Mouse (Mus musculus): ENCODE data around the gene Tmem240. TPM values are rescaled to one million over a fixed set of nuclear protein-coding genes. Genes with fewer than 3 reads are reported as not detected.
"Not testable (repeated sequence)": the region's sequence is repeated elsewhere in the genome, so short reads cannot be mapped to it uniquely, and the experiment has no call there.

The Tmem240 gene
- total RNA-seq, 2 experiments from 2014 or later, result 0.47 to 0.69 TPM

- intact Hi-C loops (cut with DNase I), result no loop called here
- DNase-seq, result no peak
These were observed 1.3 kb upstream of the Tmem240 start for GRCm38 (mm10) chr4:155733267-155733666.

GRCm38 (mm10) chr4:155734951-155735702 lies 527 bp downstream of the Tmem240 start:
- DNase-seq, result peak; percentile 52 to 63
- intact Hi-C loops (cut with DNase I), result no loop called here

GRCm38 (mm10) chr4:155735788-155736187 lies 1.2 kb downstream of the Tmem240 start:
- intact Hi-C loops (cut with DNase I), result no loop called here
- no peak for DNase-seq

GRCm38 (mm10) chr4:155736421-155736820 lies 1.8 kb downstream of the Tmem240 start:
- intact Hi-C loops (cut with DNase I), result no loop called here
- DNase-seq, result no peak

- DNase-seq, result no peak
- intact Hi-C loops (cut with DNase I), result no loop called here
These were observed 3.7 kb downstream of the Tmem240 start for GRCm38 (mm10) chr4:155738262-155738661.

- intact Hi-C loops (cut with DNase I), result no loop called here
- DNase-seq, result no peak
These were observed 4.6 kb downstream of the Tmem240 start for GRCm38 (mm10) chr4:155739152-155739551.

- intact Hi-C loops (cut with DNase I), result no loop called here
- DNase-seq, result peak; percentile 61 to 66
These were observed 5.4 kb downstream of the Tmem240 start for GRCm38 (mm10) chr4:155739741-155740636.

GRCm38 (mm10) chr4:155740681-155741080 lies 6.1 kb downstream of the Tmem240 start:
- intact Hi-C loops (cut with DNase I); DNase-seq: not testable (repeated sequence)

- DNase-seq, result no peak
- intact Hi-C loops (cut with DNase I), result loop anchor here (2.0 kb wide), 1 partner anchor 20 kb away; no protein-coding TSS in a partner anchor
These were observed 8.1 kb downstream of the Tmem240 start for GRCm38 (mm10) chr4:155742684-155743083.

- DNase-seq, result no peak
These were observed 9.9 kb downstream of the Tmem240 start for GRCm38 (mm10) chr4:155744474-155744873.

GRCm38 (mm10) chr4:155745136-155745535 lies 10.5 kb downstream of the Tmem240 start:
- intact Hi-C loops (cut with DNase I), result no loop called here
- DNase-seq, result no peak

More at GRCm38 (mm10) chr4:155744474-155744873, 9.9 kb downstream of the Tmem240 start:
- intact Hi-C loops (cut with DNase I), result no loop called here

GRCm38 (mm10) chr4:155746036-155746548 lies 11.5 kb downstream of the Tmem240 start:
- DNase-seq, result no peak
- intact Hi-C loops (cut with DNase I), result no loop called here

GRCm38 (mm10) chr4:155746575-155747490 lies 12.2 kb downstream of the Tmem240 start:
- intact Hi-C loops (cut with DNase I), result no loop called here
- no peak for DNase-seq

GRCm38 (mm10) chr4:155757011-155757410 lies 22.4 kb downstream of the Tmem240 start:
- intact Hi-C loops (cut with DNase I), result no loop called here
- peak; percentile 43 to 58 for DNase-seq

- intact Hi-C loops (cut with DNase I), result no loop called here
- DNase-seq, result peak; percentile 48 to 55
These were observed 25.4 kb downstream of the Tmem240 start for GRCm38 (mm10) chr4:155759862-155760612.

- intact Hi-C loops (cut with DNase I), result no loop called here
These were observed 26.2 kb downstream of the Tmem240 start, which contains the start of gene Atad3a for GRCm38 (mm10) chr4:155760613-155761355. TSS of gene Atad3a (minus strand) at chr4:155761093.

GRCm38 (mm10) chr4:155761356-155762099 lies 26.9 kb downstream of the Tmem240 start:
- intact Hi-C loops (cut with DNase I), result no loop called here
- peak in 1 of 2 experiments; percentile 31 for DNase-seq

More at GRCm38 (mm10) chr4:155760613-155761355, 26.2 kb downstream of the Tmem240 start, which contains the start of gene Atad3a:
- DNase-seq, result peak; percentile 98

GRCm38 (mm10) chr4:155762357-155762756 lies 27.8 kb downstream of the Tmem240 start:
- no peak for DNase-seq
- intact Hi-C loops (cut with DNase I), result no loop called here
